Mouse (Mus musculus) bone marrow macrophage, adult 2 months (primary cell): ENCODE results near the gene Cct6b.

Experiments used
- CTCF ChIP-seq: IDR thresholded peaks from 2 replicates; pipeline ENCODE4 v1.5.1; 2012; ENCODE audit warnings: low read depth, mild to moderate bottlenecking, low read length, moderate library complexity
- POLR2A ChIP-seq: IDR thresholded peaks from 2 replicates; pipeline ENCODE4 v1.6.1; 2012; ENCODE audit warnings: mild to moderate bottlenecking, low read depth, low read length, borderline replicate concordance

DNA sequence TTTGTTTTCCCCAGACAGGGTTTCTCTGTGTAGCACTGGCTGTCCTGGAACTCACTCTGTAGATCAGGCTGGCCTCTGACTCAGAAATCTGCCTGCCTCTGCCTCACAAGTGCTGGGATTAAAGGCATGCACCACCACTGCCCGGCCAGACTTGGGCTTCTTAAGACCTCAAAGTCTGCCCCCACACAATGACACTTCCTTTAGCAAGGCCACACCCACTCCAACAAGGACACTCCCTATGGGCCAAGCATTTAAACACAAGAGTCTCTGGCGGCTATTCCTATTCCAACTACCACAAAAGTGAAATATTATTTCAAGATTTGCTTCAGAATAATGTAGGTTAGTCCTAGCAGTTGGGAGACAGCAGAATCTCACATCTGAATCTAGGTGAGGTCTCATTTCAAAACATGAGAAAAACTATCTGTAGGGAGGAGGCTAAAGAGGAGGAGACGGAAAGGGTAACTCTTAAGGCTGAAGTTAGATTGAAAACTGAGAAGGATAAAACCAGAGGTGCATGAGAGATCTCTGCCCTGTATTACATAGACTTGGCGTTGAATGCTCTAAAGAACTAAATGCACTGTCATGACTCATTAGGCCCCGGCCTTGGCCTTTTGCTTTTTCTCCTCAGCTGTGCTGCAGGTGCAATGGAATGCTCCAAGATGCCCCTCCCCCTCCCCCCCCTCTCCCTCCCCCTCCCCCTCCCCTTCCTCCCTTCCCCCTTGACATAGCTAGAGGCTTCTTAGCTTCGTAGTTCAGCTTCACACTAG, 11.6 kb downstream of the Cct6b start:
- no peak for TF ChIP-seq CTCF
- no peak for TF ChIP-seq POLR2A
